Mouse (Mus musculus): ENCODE measurements at regions not wholly inside any gene's neighbourhood (a gene's known extent, or its start where the extent isn't known, plus 50 kb on each side); places are given as distances from the start of the nearest gene placed in this dataset.

DNA sequence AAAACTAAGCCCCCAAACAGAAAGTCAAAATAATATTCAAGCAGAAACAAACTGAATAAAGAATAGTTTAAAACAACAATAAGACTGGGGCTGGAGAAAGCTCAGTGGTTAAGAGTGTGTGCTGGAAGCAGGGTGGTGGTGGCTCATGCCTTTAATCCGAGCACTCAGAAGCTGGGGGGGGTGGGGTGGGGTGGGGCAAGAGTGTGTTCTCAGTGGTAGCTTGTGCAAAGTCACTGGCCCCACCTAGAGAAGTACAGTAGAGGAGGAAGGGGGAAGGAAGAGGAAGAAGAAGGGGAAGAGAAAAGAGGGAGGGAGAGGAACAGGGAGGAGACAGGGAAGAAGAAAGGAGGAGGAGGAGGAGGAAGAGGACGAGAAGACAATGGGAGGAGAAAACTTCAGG, 141.1 kb upstream of the Usp9x start:
- H3K4me3 ChIP-seq (replicated peaks), result no peak overlapping the region
- no peak overlapping the region for H3K9ac ChIP-seq (replicated peaks)
- no peaks in the 10 kb centered on the region for H3K36me3 ChIP-seq
- no peak for ATAC-seq (ENCODE audit: low FRiP score)
- H3K4me2 ChIP-seq, result no peak overlapping the region
- H3K27ac ChIP-seq (replicated peaks), result no peak overlapping the region
- 65% methylated on average over 2 of the region's 2 CpGs for WGBS
- no peaks in the 10 kb centered on the region for H3K9me3 ChIP-seq (replicated peaks)
- H3K27me3 ChIP-seq (replicated peaks), result no peaks in the 10 kb centered on the region
- no peaks in the 10 kb centered on the region for H3K4me1 ChIP-seq

GRCm38 (mm10) chrX:12927797-12928589, 143.3 kb upstream of the Usp9x start:
- Histone ChIP-seq H3K27me3 (replicated peaks) (no peaks in the 10 kb centered on the region), H3K27ac (replicated peaks) (no peak overlapping the region), H3K4me2 (no peak overlapping the region), H3K4me1 (no peaks in the 10 kb centered on the region), H3K4me3 (replicated peaks) (no peak overlapping the region), H3K9ac (replicated peaks) (no peak overlapping the region), H3K36me3 (no peaks in the 10 kb centered on the region), H3K9me3 (replicated peaks) (no peaks in the 10 kb centered on the region)
- no peak for ATAC-seq (ENCODE audit: low FRiP score)
- WGBS, result 73% methylated on average over 11 of the region's 11 CpGs

GRCm38 (mm10) chrX:12924705-12925644, 146.3 kb upstream of the Usp9x start:
- H3K9me3 ChIP-seq (replicated peaks), result no peaks in the 10 kb centered on the region
- no peaks in the 10 kb centered on the region for H3K36me3 ChIP-seq
- no peak overlapping the region for H3K9ac ChIP-seq (replicated peaks)
- WGBS, result 74% methylated on average over 10 of the region's 10 CpGs
- no peak for ATAC-seq (ENCODE audit: low FRiP score)
- no peak overlapping the region for H3K4me3 ChIP-seq (replicated peaks)
- H3K4me1 ChIP-seq, result no peaks in the 10 kb centered on the region
- H3K27me3 ChIP-seq (replicated peaks), result no peaks in the 10 kb centered on the region
- no peak overlapping the region for H3K4me2 ChIP-seq
- H3K27ac ChIP-seq (replicated peaks), result no peak overlapping the region

DNA sequence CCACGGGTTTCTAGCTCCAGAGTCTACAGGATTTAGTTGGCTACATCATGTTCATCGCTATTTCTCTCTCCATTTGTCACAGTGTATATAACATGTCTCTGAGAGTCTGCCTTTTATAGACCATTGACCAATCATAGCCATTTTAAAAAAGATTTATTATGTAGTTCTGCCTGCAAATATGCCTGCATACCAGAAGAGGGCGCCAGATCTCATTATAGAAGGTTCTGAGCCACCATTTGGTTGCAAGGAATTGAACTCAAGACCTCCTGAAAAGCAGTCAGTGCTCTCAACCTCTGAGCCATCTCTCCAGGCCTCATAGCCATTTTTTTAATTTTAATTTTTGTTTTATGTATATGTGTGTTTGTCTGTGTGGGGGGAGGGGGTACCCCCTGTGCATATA, 151.7 kb upstream of the Usp9x start:
- no peak overlapping the region for H3K9ac ChIP-seq (replicated peaks)
- ATAC-seq (ENCODE audit: low FRiP score), result no peak
- H3K27ac ChIP-seq (replicated peaks), result no peak overlapping the region
- no peaks in the 10 kb centered on the region for H3K4me1 ChIP-seq
- H3K27me3 ChIP-seq (replicated peaks), result no peaks in the 10 kb centered on the region
- no peaks in the 10 kb centered on the region for H3K36me3 ChIP-seq
- no peak overlapping the region for H3K4me2 ChIP-seq
- H3K4me3 ChIP-seq (replicated peaks), result no peak overlapping the region
- WGBS, result 24% methylated on average over 3 of the region's 3 CpGs
- no peaks in the 10 kb centered on the region for H3K9me3 ChIP-seq (replicated peaks)

GRCm38 (mm10) chrX:12917105-12917504, 154.2 kb upstream of the Usp9x start:
- H3K9ac ChIP-seq (replicated peaks), result no peak overlapping the region
- no peak overlapping the region for H3K27ac ChIP-seq (replicated peaks)
- WGBS, result 24% methylated on average over 13 of the region's 13 CpGs
- H3K36me3 ChIP-seq, result no peaks in the 10 kb centered on the region
- H3K4me1 ChIP-seq, result no peaks in the 10 kb centered on the region
- H3K4me3 ChIP-seq (replicated peaks), result no peak overlapping the region; the same call in 1 of the 2 replicates
- H3K27me3 ChIP-seq (replicated peaks), result no peaks in the 10 kb centered on the region
- no peaks in the 10 kb centered on the region for H3K9me3 ChIP-seq (replicated peaks)
- ATAC-seq (ENCODE audit: low FRiP score), result no peak; the same call in 1 of the 2 replicates
- peak overlapping the region; percentile 46 for H3K4me2 ChIP-seq

DNA sequence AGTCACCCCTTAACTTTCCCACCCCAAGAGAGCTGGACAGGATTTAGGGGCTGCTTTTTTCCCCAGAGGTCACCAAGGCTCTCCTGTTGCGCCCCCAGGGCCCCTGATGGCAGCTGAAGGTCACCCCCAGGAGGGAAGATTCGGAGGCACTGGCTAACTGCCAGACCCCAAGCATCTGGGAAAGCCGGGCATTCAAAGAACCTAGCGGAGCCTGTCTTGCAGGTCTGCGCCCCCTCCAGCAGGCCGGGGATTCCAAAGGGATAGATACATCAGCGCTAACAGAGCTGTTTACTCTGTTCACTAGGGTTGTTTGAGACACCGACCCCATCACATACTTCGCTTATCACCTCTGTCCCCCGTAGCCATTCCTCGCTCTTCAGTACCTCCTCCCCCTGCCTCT, 154.6 kb upstream of the Usp9x start:
- H3K4me1 ChIP-seq, result no peaks in the 10 kb centered on the region
- no peak overlapping the region for H3K9ac ChIP-seq (replicated peaks)
- no peaks in the 10 kb centered on the region for H3K36me3 ChIP-seq
- no peak for ATAC-seq (ENCODE audit: low FRiP score)
- H3K4me2 ChIP-seq, result peak overlapping the region; percentile 46
- WGBS, result 27% methylated on average over 11 of the region's 11 CpGs
- H3K4me3 ChIP-seq (replicated peaks), result no peak overlapping the region; the same call in 1 of the 2 replicates
- no peak overlapping the region for H3K27ac ChIP-seq (replicated peaks)
- no peaks in the 10 kb centered on the region for H3K9me3 ChIP-seq (replicated peaks)
- H3K27me3 ChIP-seq (replicated peaks), result no peaks in the 10 kb centered on the region

DNA sequence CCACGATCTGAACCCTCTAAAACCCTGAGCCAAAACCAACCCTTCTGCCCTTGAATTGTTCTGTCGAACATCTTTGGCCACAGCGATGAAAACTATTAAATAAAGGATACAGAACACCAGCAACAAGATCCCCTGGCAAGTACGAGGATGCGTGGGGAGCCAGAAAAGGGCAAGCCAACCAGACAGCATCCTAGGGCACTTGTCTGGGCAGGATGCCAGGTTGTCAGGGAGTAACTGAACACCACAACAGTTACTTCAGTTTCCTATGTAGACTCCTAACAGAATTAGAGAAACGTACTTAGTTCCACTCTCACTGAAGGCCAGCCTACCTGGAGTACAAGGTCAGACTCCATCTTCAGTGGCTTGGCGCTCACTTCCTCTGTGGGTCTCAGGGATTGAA, 138.4 kb upstream of the Med14 start:
- Histone ChIP-seq H3K36me3 (no peaks in the 10 kb centered on the region), H3K27ac (replicated peaks) (no peak overlapping the region), H3K4me3 (replicated peaks) (no peak overlapping the region), H3K9me3 (replicated peaks) (no peaks in the 10 kb centered on the region), H3K9ac (replicated peaks) (no peak overlapping the region), H3K4me2 (no peak overlapping the region), H3K4me1 (no peaks in the 10 kb centered on the region), H3K27me3 (replicated peaks) (no peaks in the 10 kb centered on the region)
- 82% methylated on average over 7 of the region's 7 CpGs for WGBS
- ATAC-seq (ENCODE audit: low FRiP score), result no peak

DNA sequence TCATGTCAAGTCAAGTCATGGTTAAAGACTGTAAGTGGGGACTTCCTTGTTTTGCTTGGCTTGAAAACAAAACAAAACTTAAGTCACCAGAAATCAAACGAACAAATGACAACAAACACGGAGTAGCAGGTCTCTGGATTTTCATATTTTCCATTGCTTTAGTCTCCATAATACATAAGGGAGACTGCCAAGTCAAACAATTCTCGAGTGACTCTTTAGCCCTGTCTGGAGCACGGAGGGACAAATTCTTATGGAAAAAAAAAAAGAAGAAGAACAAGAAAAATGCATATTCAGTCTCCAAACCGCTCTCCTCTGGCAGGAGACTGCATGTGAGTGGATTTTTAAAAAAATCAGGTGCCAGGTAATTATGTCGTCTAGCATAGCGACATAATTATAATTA, 129.6 kb upstream of the Med14 start:
- Histone ChIP-seq H3K36me3 (no peaks in the 10 kb centered on the region), H3K4me1 (peaks cover 3% of the 10 kb centered on the region; the same call in 1 of the 2 replicates), H3K9ac (replicated peaks) (no peak overlapping the region), H3K27ac (replicated peaks) (no peak overlapping the region), H3K4me2 (no peak overlapping the region), H3K9me3 (replicated peaks) (no peaks in the 10 kb centered on the region), H3K27me3 (replicated peaks) (no peaks in the 10 kb centered on the region), H3K4me3 (replicated peaks) (no peak overlapping the region)
- WGBS, result 69% methylated on average over 7 of the region's 7 CpGs
- ATAC-seq (ENCODE audit: low FRiP score), result no peak

- peaks cover 4% of the 10 kb centered on the region; the same call in 1 of the 2 replicates for H3K4me1 ChIP-seq
- H3K36me3 ChIP-seq, result no peaks in the 10 kb centered on the region
- H3K9me3 ChIP-seq (replicated peaks), result no peaks in the 10 kb centered on the region
- peak overlapping the region; percentile 38 for H3K4me2 ChIP-seq
- H3K4me3 ChIP-seq (replicated peaks), result no peak overlapping the region
- H3K9ac ChIP-seq (replicated peaks), result no peak overlapping the region
- no peaks in the 10 kb centered on the region for H3K27me3 ChIP-seq (replicated peaks)
- H3K27ac ChIP-seq (replicated peaks), result peak overlapping the region; percentile 79
- peak; percentile 74 for ATAC-seq (ENCODE audit: low FRiP score)
- WGBS, result 40% methylated on average over 3 of the region's 3 CpGs
Observed at GRCm38 (mm10) chrX:12889482-12889808, 127.6 kb upstream of the Med14 start.

- ATAC-seq (ENCODE audit: low FRiP score), result peak; percentile 74
- Histone ChIP-seq H3K9me3 (replicated peaks) (no peaks in the 10 kb centered on the region), H3K36me3 (no peaks in the 10 kb centered on the region), H3K4me3 (replicated peaks) (no peak overlapping the region), H3K27ac (replicated peaks) (peak overlapping the region; percentile 79), H3K9ac (replicated peaks) (no peak overlapping the region), H3K4me1 (peaks cover 4% of the 10 kb centered on the region; the same call in 1 of the 2 replicates), H3K27me3 (replicated peaks) (no peaks in the 10 kb centered on the region), H3K4me2 (peak overlapping the region; percentile 38)
- 49% methylated on average over 3 of the region's 3 CpGs for WGBS
Observed at GRCm38 (mm10) chrX:12888708-12889481, 127.0 kb upstream of the Med14 start.

DNA sequence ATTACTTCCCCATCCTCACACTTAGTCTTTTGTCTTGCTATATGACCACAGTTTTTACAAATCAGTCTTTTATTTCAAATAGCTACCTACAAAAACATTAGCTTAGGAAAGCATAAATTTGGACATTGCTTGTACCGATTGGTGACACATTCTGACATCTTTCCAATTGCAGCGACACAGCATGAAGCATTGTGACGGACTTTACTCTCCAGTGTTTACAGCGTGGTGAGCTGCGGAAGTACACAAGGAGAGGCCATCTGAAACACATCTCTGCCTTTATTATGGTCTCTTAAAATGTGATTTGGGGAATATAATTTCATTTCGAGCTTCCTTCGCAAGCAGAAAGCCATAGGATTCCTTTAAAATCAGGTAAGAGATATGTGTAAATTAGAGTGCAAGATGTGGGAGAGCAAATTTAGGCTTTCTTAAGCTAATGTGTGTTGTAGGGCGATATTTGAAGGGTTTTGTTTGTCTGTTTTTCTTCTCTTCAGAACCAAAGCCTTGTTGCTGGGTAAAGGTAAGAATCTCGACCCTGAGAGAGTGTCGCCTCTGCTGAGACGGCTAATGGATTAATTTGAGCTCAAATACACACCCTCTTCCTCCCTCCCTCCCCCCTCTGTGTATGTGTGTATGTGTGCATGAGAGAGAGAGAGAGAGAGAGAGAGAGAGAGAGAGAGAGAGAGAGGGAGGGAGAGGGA, 126.3 kb upstream of the Med14 start:
- ATAC-seq (ENCODE audit: low FRiP score), result peak; percentile 64; the same call in 1 of the 2 replicates
- H3K27ac ChIP-seq (replicated peaks), result peak overlapping the region; percentile 73
- H3K9me3 ChIP-seq (replicated peaks), result no peaks in the 10 kb centered on the region
- H3K4me1 ChIP-seq, result peaks cover 4% of the 10 kb centered on the region; the same call in 1 of the 2 replicates
- H3K4me2 ChIP-seq, result peak overlapping the region; percentile 15; the same call in 1 of the 2 replicates
- H3K9ac ChIP-seq (replicated peaks), result no peak overlapping the region
- no peak overlapping the region for H3K4me3 ChIP-seq (replicated peaks)
- H3K27me3 ChIP-seq (replicated peaks), result no peaks in the 10 kb centered on the region
- WGBS, result 51% methylated on average over 11 of the region's 11 CpGs
- H3K36me3 ChIP-seq, result no peaks in the 10 kb centered on the region
